Mouse (Mus musculus): Measurements from ENCODE around the gene Hes7.

GRCm38 (mm10) chr11:69108223-69108622, 12.0 kb upstream of the Hes7 start:
- no peak for TF ChIP-seq CTCF (IDR thresholded peaks at IDR 0.05; ENCODE audit: borderline replicate concordance, insufficient read depth, low read length)
- no peak for TF ChIP-seq POLR2A (IDR thresholded peaks at IDR 0.05; ENCODE audit: low read depth, low read length)

Measured in embryonic fibroblast, embryonic 13.5 days (primary cell).